Mouse (Mus musculus) spleen, postnatal 0 days (tissue): ENCODE results near the gene Rdh7. TPM values are rescaled to one million over a fixed set of nuclear protein-coding genes. Genes with fewer than 3 reads are reported as not detected.

Experiments
- polyA plus RNA-seq: library from polyadenylated mRNA; unstranded; fragments of >200 nt; fragmentation: Nextera tagmentation; extraction: Ambion mirVana; gene quantifications from 2 replicates; pipeline ENCODE4 v1.2.1, GENCODE M21; 2015

Rdh7 gene
- 0.10 TPM in 2 replicates for polyA plus RNA-seq

DNA sequence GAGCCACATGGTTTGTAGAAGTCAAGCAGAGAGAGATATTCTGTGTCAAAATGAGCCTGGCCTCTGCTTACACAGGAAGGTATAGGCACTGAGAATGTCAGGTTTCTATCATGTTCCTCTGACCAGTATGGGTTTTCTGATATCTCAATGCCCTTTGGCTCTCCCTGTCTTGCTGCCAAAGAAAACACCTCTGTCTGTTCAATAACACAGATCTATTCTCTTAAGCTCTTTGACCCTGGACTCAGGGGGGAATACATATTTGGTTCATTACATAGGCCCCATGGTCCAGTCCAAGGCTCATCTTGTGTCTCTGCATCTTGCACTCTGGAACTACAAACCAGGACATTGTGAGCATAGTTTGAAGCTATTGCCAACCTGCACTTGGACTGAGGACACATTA, at the start of gene Rdh7:
Gene Rdh7, minus strand, starts transcription at position 213 of the 400 bp plus-strand sequence.

DNA sequence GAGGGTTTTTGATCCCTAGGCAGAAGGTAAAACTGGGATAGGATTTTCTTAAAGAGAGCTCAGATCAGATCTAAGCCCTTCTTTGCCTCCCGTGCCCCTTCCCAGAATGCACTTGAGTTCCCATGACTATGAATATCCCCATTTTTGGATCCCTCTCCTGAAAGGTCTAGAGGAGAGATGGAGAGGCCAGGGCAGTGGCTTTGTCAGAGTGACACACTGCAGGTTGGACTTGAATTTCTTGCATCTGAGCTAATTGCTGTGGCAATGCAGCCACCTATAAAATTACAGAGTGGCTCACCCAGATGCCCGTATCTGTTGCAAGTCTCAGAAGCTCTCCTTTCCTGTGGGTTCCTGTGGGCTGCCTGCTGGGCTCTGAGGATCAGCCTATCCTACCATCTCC, 9.6 kb upstream of the Rdh7 start, which contains the start of gene Sdr9c7:
Gene Sdr9c7, plus strand, starts transcription at position 301 of the 400 bp plus-strand sequence.

DNA sequence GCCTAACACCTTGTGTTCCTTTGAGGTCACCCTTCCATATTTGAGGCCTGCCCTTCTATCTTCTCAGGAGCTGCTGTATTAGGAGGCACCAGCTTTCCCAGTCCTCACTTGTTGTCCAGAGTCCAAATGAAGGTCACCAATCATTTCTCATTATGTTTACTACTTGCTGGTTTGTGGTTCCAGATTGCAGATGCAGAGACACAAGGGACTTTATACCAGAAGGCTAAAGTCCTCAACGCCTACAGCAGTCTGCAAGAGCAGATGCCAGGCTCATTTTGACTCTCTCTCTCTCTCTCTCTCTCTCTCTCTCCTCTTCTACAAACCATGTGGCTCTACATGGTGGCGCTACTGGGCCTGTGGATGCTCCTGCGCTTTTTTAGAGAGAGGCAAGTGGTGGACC, 22.4 kb downstream of the Rdh7 start, which contains the start of gene Rdh16f2:
Gene Rdh16f2, plus strand, starts transcription at position 243 of the 400 bp plus-strand sequence.

DNA sequence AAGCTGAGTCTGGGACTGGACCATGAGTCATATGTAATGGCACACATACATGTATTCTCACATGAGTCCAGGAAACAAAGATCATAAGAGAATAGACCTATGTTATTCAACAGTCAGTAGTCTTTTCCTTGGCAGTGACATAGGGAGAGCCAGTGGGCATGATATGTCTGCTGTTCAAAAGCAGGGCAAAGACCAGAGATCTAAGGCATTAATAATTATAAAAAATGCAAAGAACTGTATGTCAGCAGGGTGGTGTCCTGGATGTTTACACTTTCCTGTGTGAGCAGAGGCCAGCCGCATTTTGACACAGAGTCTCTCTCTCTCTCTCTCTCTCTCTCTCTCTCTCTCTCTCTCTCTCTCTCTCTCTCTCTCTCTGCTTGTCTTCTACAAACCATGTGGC, 39.0 kb downstream of the Rdh7 start, which contains the start of gene Rdh19:
Gene Rdh19, plus strand, starts transcription at position 301 of the 400 bp plus-strand sequence.

Other genes starting within 250 kb of the Rdh7 start
- gene Stat6, start 245.8 kb downstream of the Rdh7 start, polyA plus RNA-seq, result 21.2 and 24.6 TPM in 2 replicates
- 6.7 and 7.1 TPM in 2 replicates for gene Nemp1, start 221.9 kb downstream of the Rdh7 start, polyA plus RNA-seq
- gene Nab2, start 220.2 kb downstream of the Rdh7 start, polyA plus RNA-seq, result 4.2 and 6.1 TPM in 2 replicates
- 0.23 and 0.25 TPM in 2 replicates for gene Myo1a, start 183.6 kb downstream of the Rdh7 start, polyA plus RNA-seq
- 5.9 and 6.7 TPM in 2 replicates for gene Tac2, start 164.3 kb downstream of the Rdh7 start, polyA plus RNA-seq
- gene Zbtb39, start 149.3 kb downstream of the Rdh7 start, polyA plus RNA-seq, result 1.3 and 1.6 TPM in 2 replicates
- gene Gpr182, start 137.1 kb downstream of the Rdh7 start, polyA plus RNA-seq, result 7.9 and 10.9 TPM in 2 replicates
- gene Rdh1, start 129.1 kb downstream of the Rdh7 start, polyA plus RNA-seq, result 0.47 and 0.51 TPM in 2 replicates
- gene Rdh16f1, start 129.0 kb downstream of the Rdh7 start, polyA plus RNA-seq, result 0.58 and 0.76 TPM in 2 replicates
- gene Rdh9, start 112.4 kb downstream of the Rdh7 start, polyA plus RNA-seq, result not detected in 2 replicates
- gene Rdh16, start 87.7 kb downstream of the Rdh7 start, polyA plus RNA-seq, result not detected in 2 replicates
- gene Rdh19, start 38.9 kb downstream of the Rdh7 start, polyA plus RNA-seq, result not detected in 2 replicates
- not detected in 2 replicates for gene Rdh16f2, start 22.3 kb downstream of the Rdh7 start, polyA plus RNA-seq
- gene Sdr9c7, start 9.7 kb upstream of the Rdh7 start, polyA plus RNA-seq, result not detected in 2 replicates
- not detected in 2 replicates for gene Hsd17b6, start 118.8 kb upstream of the Rdh7 start, polyA plus RNA-seq
- 74.6 and 83.5 TPM in 2 replicates for gene Prim1, start 126.4 kb upstream of the Rdh7 start, polyA plus RNA-seq
- gene Naca, start 146.8 kb upstream of the Rdh7 start, polyA plus RNA-seq, result 537 and 542 TPM in 2 replicates
- 268 and 285 TPM in 2 replicates for gene Ptges3, start 170.1 kb upstream of the Rdh7 start, polyA plus RNA-seq
- 1,326 and 1,411 TPM in 2 replicates for gene Atp5b, start 194.5 kb upstream of the Rdh7 start, polyA plus RNA-seq
- gene Baz2a, start 202.8 kb upstream of the Rdh7 start, polyA plus RNA-seq, result 8.9 and 9.9 TPM in 2 replicates